Mouse (Mus musculus): ENCODE results near the gene Tmem79.
"Not testable (repeated sequence)": the region's sequence is repeated elsewhere in the genome, so short reads cannot be mapped to it uniquely, and the experiment has no call there.

DNA sequence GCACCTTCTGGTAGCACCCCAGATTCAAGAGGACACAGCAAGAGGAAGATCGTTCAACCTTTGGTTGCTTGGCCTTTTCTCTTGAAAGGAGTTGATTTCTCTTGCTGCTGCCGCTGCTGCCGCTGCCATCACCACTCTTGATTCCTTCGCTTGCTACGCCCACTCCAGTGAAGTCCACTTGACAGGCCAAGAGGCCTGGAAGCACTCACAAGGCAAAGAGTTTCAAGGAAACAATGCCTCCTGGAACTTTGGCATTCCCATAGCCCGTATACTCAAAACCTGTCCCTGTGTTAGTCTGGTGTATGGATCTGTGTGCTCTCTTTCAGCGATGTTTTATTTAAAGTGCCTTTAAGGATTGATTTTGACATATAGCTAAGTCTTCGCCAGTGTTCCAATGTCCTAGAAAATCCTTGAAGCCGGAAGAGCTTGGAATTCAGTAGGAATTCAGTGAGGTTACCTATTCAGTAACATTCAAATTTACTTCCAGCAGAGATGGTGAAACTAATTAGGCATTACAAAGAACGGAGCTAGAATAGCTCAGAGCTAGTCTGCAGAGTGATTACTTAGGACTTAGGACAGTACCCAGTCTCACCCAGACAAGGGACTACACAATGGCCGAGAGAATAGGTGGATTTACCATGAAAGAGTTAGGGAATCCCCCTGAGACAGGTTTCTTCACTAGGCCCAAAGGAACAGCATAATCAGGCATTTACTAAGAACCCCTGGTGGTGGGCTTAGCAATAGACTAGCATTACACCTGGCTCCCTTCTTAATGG lies 54.6 kb downstream of the Tmem79 start:
- not testable (repeated sequence) for TF ChIP-seq CTCF (IDR thresholded peaks at IDR 0.05; ENCODE audit: low read depth, low read length); POLR2A (IDR thresholded peaks at IDR 0.05; ENCODE audit: borderline replicate concordance, low read depth, low read length)

All from bone marrow macrophage, adult 2 months (primary cell).